Mouse (Mus musculus) bone marrow macrophage, adult 2 months (primary cell): ENCODE data around the gene Card10. TPM values are rescaled to one million over a fixed set of nuclear protein-coding genes. Genes with fewer than 3 reads are reported as not detected.

Experiments
- H3K27ac ChIP-seq: 2 replicates; pipeline ENCODE4 v1.5.1; 2012; ENCODE audit warnings: low read depth, low read length; ENCODE audit not compliant: insufficient read depth
- H3K4me1 ChIP-seq: 2 replicates; pipeline ENCODE4 v1.6.1; 2012; ENCODE audit warnings: low read length; ENCODE audit not compliant: control insufficient read depth, insufficient read depth
- H3K4me3 ChIP-seq: 2 replicates; pipeline ENCODE4 v1.5.1; 2012; ENCODE audit warnings: mild to moderate bottlenecking, low read length, moderate library complexity; ENCODE audit not compliant: insufficient read depth
- CTCF ChIP-seq: IDR thresholded peaks from 2 replicates; pipeline ENCODE4 v1.5.1; 2012; ENCODE audit warnings: low read depth, mild to moderate bottlenecking, low read length, moderate library complexity
- POLR2A ChIP-seq: IDR thresholded peaks from 2 replicates; pipeline ENCODE4 v1.6.1; 2012; ENCODE audit warnings: mild to moderate bottlenecking, low read depth, low read length, borderline replicate concordance
- polyA plus RNA-seq: library from polyadenylated mRNA; stranded (reverse); fragments of >200 nt; gene quantifications from 2 replicates; pipeline ENCODE4 v1.2.4, GENCODE M21; 2012; ENCODE audit not compliant: missing spikeins, insufficient read depth, insufficient read length

The Card10 gene
- polyA plus RNA-seq, 1 experiment: not detected

GRCm38 (mm10) chr15:78826213-78827204 lies 23.7 kb upstream of the Card10 start:
- H3K4me1 ChIP-seq: no peaks in the 10 kb centered on the region
- TF ChIP-seq POLR2A (no peak), CTCF (peak; percentile 66)
- H3K27ac ChIP-seq: no peak overlapping the region
- no peak overlapping the region for H3K4me3 ChIP-seq

- Histone ChIP-seq H3K27ac (0 out of 2 replicates have a peak overlapping the region, but pooled peaks have one; percentile 80), H3K4me3 (no peak overlapping the region), H3K4me1 (peaks cover 16% of the 10 kb centered on the region)
- TF ChIP-seq CTCF: no peak
- TF ChIP-seq POLR2A: no peak
Measured at GRCm38 (mm10) chr15:78816074-78816391, 13.2 kb upstream of the Card10 start.

- TF ChIP-seq CTCF (no peak), POLR2A (no peak)
- peaks cover 21% of the 10 kb centered on the region for H3K4me1 ChIP-seq
- peak overlapping the region; percentile 80 for H3K27ac ChIP-seq
- peak overlapping the region; percentile 37 for H3K4me3 ChIP-seq
Measured at GRCm38 (mm10) chr15:78815314-78816073, 12.7 kb upstream of the Card10 start.

GRCm38 (mm10) chr15:78813603-78814002 lies 10.8 kb upstream of the Card10 start:
- Histone ChIP-seq H3K4me1 (peaks cover 31% of the 10 kb centered on the region), H3K4me3 (no peak overlapping the region), H3K27ac (no peak overlapping the region)
- no peak for TF ChIP-seq POLR2A
- no peak for TF ChIP-seq CTCF

GRCm38 (mm10) chr15:78810146-78810545 lies 7.3 kb upstream of the Card10 start:
- Histone ChIP-seq H3K4me3 (no peak overlapping the region), H3K4me1 (peaks cover 18% of the 10 kb centered on the region), H3K27ac (no peak overlapping the region)
- no peak for TF ChIP-seq CTCF
- no peak for TF ChIP-seq POLR2A

- peaks cover 16% of the 10 kb centered on the region for H3K4me1 ChIP-seq
- no peak overlapping the region for H3K4me3 ChIP-seq
- no peak overlapping the region for H3K27ac ChIP-seq
- TF ChIP-seq CTCF (no peak), POLR2A (no peak)
Measured at GRCm38 (mm10) chr15:78809739-78810138, 6.9 kb upstream of the Card10 start.

GRCm38 (mm10) chr15:78808980-78809379 lies 6.1 kb upstream of the Card10 start:
- Histone ChIP-seq H3K27ac (no peak overlapping the region), H3K4me3 (no peak overlapping the region), H3K4me1 (peaks cover 16% of the 10 kb centered on the region)
- TF ChIP-seq POLR2A (no peak), CTCF (no peak)

GRCm38 (mm10) chr15:78807141-78807540 lies 4.3 kb upstream of the Card10 start:
- H3K27ac ChIP-seq: no peak overlapping the region

GRCm38 (mm10) chr15:78806614-78807013 lies 3.8 kb upstream of the Card10 start:
- TF ChIP-seq POLR2A: no peak
- Histone ChIP-seq H3K4me3 (no peak overlapping the region), H3K4me1 (peaks cover 16% of the 10 kb centered on the region), H3K27ac (no peak overlapping the region)

More at GRCm38 (mm10) chr15:78807141-78807540, 4.3 kb upstream of the Card10 start:
- no peak for TF ChIP-seq CTCF
- TF ChIP-seq POLR2A: no peak
- Histone ChIP-seq H3K4me3 (no peak overlapping the region), H3K4me1 (peaks cover 16% of the 10 kb centered on the region)

- H3K27ac ChIP-seq: no peak overlapping the region
- peaks cover 8% of the 10 kb centered on the region for H3K4me1 ChIP-seq
- no peak for TF ChIP-seq POLR2A
- TF ChIP-seq CTCF: no peak
- H3K4me3 ChIP-seq: no peak overlapping the region
Measured at GRCm38 (mm10) chr15:78805351-78805750, 2.5 kb upstream of the Card10 start.
